Mouse (Mus musculus) heart, adult 2 months (tissue): ENCODE measurements around the gene Cep112.

Experiments used
- CTCF ChIP-seq: fragments of 200-600 bp; IDR thresholded peaks from 2 replicates; pipeline ENCODE4 v1.8.1; 2022; ENCODE audit warnings: antibody characterized with exemption, mild to moderate bottlenecking, moderate library complexity
- EP300 ChIP-seq: fragments of 200-500 bp; IDR thresholded peaks from 2 replicates; pipeline ENCODE4 v1.6.1; 2011; ENCODE audit warnings: low read depth, low read length, control low read depth; ENCODE audit not compliant: insufficient read depth
- POLR2A ChIP-seq: fragments of 200-500 bp; IDR thresholded peaks from 2 replicates; pipeline ENCODE4 v1.6.1; 2011; ENCODE audit warnings: mild to moderate bottlenecking, low read depth, low read length, control low read depth; ENCODE audit not compliant: insufficient read depth

- TF ChIP-seq POLR2A: no peak
- no peak for TF ChIP-seq CTCF
- TF ChIP-seq EP300: no peak
Measured at GRCm38 (mm10) chr11:108527725-108528363, 102.9 kb downstream of the Cep112 start.
